Mouse (Mus musculus) mature B cell (primary cell): Measurements from ENCODE around the gene Ctnna3.

Experiments used
- in situ Hi-C: fragments of 300-500 bp; cut with MboI; formaldehyde crosslinking; loops from 2 replicates; pipeline ENCODE4 v1.14.3; 2019

Gene Ctnna3

GRCm38 (mm10) chr10:64049946-64050345, 620.0 kb downstream of the Ctnna3 start:
- in situ Hi-C loops, result no loop called here

GRCm38 (mm10) chr10:64063704-64064103, 633.8 kb downstream of the Ctnna3 start:
- in situ Hi-C loops, result no loop called here

GRCm38 (mm10) chr10:64075944-64076343, 646.0 kb downstream of the Ctnna3 start:
- in situ Hi-C loops, result no loop called here

- in situ Hi-C loops, result no loop called here
Measured at GRCm38 (mm10) chr10:64076410-64077052, 646.6 kb downstream of the Ctnna3 start.

- in situ Hi-C loops, result no loop called here
Measured at GRCm38 (mm10) chr10:64082345-64082744, 652.4 kb downstream of the Ctnna3 start.

GRCm38 (mm10) chr10:64083813-64084212, 653.9 kb downstream of the Ctnna3 start:
- in situ Hi-C loops, result no loop called here

GRCm38 (mm10) chr10:64084465-64084864, 654.6 kb downstream of the Ctnna3 start:
- in situ Hi-C loops, result no loop called here

GRCm38 (mm10) chr10:64086183-64086566, 656.3 kb downstream of the Ctnna3 start:
- in situ Hi-C loops, result no loop called here

- in situ Hi-C loops, result no loop called here
Measured at GRCm38 (mm10) chr10:64086567-64087391, 656.9 kb downstream of the Ctnna3 start.

- in situ Hi-C loops, result no loop called here
Measured at GRCm38 (mm10) chr10:64087521-64087920, 657.6 kb downstream of the Ctnna3 start.

- in situ Hi-C loops, result no loop called here
Measured at GRCm38 (mm10) chr10:64087936-64088773, 658.3 kb downstream of the Ctnna3 start.

- in situ Hi-C loops, result no loop called here
Measured at GRCm38 (mm10) chr10:64088774-64089460, 659.0 kb downstream of the Ctnna3 start.

GRCm38 (mm10) chr10:64089680-64090460, 660.0 kb downstream of the Ctnna3 start, which contains the start of gene Lrrtm3:
Gene Lrrtm3 (minus strand): TSS chr10:64090277.
- in situ Hi-C loops, result no loop called here

GRCm38 (mm10) chr10:64096532-64096931, 666.6 kb downstream of the Ctnna3 start:
- in situ Hi-C loops, result no loop called here

GRCm38 (mm10) chr10:64115246-64115645, 685.3 kb downstream of the Ctnna3 start:
- in situ Hi-C loops, result no loop called here

- in situ Hi-C loops, result no loop called here
Measured at GRCm38 (mm10) chr10:64118833-64119232, 688.9 kb downstream of the Ctnna3 start.

- in situ Hi-C loops, result no loop called here
Measured at GRCm38 (mm10) chr10:64130397-64131150, 700.7 kb downstream of the Ctnna3 start.

- in situ Hi-C loops, result no loop called here
Measured at GRCm38 (mm10) chr10:64133461-64133860, 703.6 kb downstream of the Ctnna3 start.

- in situ Hi-C loops, result no loop called here
Measured at GRCm38 (mm10) chr10:64135481-64135880, 705.6 kb downstream of the Ctnna3 start.

GRCm38 (mm10) chr10:64146511-64146910, 716.6 kb downstream of the Ctnna3 start:
- in situ Hi-C loops, result no loop called here
